Mouse (Mus musculus) kidney, adult 8-10 months (tissue): Measurements from ENCODE around the gene Zscan20.

ENCODE experiments used
- DNase-seq, 2 experiments: peaks; one replicate each; pipeline ENCODE4 v3.0.0; 2022

The Zscan20 gene

DNA sequence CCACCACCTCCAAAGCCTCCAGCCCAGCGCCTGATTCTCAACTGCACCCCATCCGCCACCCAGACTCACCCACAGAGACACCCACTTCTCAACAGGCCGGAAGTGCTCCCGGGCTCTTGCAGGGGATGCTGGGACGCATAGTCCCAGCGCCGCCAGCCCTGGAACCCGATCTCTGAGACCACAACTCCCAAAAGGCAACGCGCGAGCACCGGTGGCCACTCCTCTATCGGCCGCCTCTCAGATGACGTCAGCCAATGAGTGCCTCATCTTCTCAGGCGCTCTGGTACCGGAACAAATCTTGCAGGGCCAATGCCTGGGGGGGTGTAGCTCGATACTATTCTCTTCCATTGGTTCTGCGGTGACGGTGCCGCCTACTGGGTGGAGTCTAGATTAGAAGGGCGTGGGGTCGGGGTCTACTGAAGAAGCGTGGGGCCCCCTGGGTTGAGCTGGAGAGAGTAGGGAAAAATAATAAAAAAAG lies at the start of gene Zscan20:
Zscan20 (minus strand) TSS at position 174 of the 478 bp plus-strand sequence.
- DNase-seq = peak; percentile 98 to 99

- no peak for DNase-seq
These were observed 45.5 kb upstream of the Zscan20 start for GRCm38 (mm10) chr4:128655446-128655845.

GRCm38 (mm10) chr4:128654505-128655381 lies 44.8 kb upstream of the Zscan20 start, which contains the start of gene Phc2:
Gene Phc2 (plus strand): TSS chr4:128654702.
- peak; percentile 98 for DNase-seq

- DNase-seq = no peak
These were observed 42.8 kb upstream of the Zscan20 start for GRCm38 (mm10) chr4:128652584-128653298.

DNA sequence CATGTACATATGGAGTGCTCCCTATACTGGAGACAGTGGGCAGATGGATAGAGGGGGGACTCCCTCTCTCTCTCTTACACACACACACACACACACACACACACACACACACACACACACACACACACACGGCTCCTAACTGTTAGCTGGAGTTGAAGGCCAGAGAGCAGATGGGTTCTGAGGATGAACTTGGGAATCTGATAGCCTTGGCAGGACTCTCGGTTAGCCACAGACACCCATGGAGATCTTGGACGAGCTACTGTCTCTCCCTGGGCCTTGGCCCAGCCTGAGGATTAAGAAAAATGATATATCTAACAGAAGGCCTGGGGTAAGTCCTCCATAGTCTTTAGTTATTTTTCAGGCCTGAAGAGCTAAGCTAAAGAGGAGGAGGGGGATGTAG lies 41.6 kb upstream of the Zscan20 start:
- no peak for DNase-seq

DNA sequence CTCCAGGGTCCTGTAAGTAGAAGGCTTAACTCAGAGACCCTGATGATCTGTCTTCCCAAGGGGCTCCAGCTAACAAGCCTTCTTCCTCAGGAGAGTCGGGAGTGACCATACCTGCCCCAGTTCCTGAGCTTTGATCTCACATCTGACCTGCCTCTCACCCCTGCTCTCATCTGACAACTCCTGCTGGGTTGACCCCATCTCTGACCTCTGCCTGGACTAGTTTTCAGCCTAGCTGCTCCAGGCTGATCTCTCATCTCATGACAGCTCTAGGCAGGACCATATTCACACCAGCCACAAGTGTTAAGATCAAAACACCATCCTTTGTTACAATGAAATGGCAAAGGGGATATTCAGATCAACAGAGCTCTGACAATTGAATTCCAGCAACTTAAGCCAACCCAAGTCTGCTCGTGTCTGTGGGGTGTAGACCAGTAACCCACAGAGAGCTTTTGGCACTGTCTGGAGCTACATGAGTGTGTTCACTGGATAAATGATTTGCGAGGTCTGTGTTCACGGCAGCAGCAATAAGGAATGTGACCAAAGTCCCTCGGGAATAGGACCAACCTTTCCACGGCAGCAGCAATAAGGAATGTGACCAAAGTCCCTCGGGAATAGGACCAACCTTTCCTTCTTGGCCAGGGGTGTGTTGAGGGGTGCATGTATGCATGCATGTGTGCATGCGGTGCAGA lies 38.8 kb upstream of the Zscan20 start:
- peak; percentile 73 to 85 for DNase-seq

DNA sequence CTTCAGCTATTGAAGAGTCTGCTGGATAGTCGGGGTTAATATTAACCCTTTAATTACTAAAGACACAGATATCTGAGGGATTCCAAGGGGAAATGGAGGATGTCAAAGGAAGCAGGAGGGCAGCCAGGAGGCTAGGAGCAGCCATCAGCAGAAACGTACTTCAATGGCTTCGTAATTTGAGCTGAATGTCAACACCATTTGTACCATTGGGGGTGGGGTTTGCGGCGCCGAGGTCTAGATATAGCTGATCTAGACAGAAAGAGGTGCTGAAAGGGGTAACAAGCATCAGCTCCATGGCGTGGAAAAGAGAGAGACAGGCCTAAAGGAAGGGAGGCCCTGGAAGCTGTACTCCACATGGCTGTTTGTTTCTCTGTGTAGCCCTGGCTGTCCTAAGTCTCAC lies 36.9 kb upstream of the Zscan20 start:
- peak in 1 of 2 experiments; percentile 15 for DNase-seq

DNA sequence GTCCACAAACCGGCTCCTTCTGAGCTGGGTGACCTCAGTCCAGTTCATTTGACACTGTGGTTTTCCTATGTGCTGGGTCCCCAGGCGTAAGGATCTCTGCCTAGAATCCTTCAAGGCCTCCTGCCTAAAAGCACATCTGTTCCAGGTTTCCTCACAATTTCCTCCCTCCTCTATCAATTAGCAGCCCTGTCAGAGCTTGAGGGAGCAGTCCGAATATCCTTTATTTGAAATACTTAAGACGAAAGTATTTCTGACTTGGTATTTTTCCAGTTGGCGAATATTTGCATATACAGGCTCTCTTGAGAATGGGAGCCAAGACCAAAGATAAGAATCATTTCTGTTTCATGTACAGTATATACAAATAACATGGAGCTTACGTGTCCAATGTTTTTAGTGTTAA lies 36.0 kb upstream of the Zscan20 start:
- no peak for DNase-seq

DNA sequence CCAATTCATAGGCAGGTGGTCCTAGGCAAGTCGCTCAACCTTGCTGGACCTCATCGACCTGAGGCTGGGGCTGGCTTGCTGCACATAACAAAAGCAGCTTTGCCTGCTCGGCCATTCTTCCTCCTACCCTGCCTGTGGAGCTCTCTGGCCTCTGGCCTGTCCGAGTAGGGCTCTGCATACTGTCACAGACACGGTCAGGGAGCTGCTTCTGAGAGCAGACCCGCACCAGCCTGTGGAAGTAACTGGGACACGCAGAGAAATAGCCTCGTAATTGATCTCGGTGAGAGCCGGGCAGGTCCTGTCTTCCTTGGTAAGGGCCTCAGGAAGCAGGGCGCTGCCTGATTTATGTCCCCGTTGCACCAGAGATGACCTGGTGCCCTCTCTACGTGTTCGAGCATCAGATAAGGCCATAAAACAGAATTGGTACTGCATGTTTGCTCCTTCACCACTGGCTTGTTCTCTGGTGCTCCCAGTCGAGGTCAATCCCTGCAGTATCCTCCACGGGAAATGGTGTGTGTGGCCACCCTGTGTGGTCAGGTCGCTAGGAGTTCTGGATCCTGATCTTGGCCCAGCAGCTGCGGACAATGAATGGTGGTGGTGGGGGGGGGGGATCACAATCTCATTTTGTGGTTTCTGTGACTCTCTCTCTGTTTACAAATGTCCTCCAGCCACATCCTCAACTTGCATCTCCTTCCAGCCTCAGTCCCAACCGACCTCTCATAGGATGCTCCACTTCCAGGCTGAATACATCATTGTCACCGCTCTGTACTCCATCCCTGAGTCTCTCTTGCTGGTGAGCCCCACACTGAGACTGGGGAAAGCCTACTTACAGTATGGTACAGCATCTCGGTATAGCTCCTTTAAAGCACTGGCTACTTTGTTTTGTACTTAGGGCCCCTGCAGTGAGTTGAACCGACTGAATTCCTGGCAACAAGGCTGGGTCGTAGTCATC lies 32.1 kb upstream of the Zscan20 start:
- no peak for DNase-seq

- DNase-seq = no peak
These were observed 28.5 kb upstream of the Zscan20 start for GRCm38 (mm10) chr4:128638265-128638923.

DNA sequence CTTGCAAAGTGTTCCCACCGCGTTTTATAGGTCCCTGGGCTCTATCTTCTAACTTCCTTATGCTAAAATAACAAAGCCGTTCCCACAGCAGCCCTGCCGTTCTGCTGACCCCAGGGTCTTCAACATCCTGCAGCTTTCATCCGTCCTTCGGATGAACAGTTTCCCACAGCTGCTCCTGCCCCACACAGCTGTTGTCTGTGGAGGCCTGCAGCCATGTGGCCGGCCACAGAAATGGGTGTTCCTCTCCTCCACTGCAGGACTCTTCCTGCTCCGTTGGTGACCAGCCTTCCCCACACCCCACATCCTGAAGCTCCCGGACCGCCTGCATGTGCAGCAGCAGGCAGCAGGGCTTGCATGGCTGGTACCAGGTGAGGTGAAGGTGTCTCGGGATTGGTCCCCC lies 27.4 kb upstream of the Zscan20 start:
- DNase-seq = no peak

DNA sequence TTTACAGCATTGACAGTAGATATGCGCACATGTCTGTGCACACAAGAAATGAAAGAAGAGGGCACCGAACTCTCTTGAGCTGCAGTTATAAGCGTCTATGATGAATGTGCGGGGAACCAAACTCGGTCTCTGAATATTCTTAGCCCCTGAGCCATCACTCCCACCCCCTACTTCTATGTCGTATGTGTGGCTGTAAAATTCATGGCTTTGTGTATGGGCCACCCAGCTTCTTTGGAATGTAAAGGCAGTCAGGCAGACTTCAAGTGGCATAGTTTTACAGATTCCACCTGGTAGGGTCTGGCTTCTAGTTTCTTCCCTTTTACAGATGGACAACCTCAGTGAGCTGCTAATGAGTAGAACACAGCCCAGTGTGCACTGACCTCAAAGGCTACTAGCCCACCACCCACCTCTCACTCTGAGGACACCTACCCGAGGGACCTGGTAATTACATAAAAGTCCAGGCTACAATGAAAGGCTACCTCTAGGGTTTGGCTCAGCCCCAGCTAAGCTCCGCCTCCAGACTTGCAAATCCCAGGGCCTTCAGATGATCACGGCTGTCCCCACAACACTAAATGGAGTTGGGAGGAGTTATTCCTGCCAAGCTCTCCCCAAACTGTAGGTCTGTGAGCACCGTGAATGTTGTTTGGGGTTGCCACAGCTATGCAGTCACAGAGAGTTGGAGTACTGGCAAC lies 26.1 kb upstream of the Zscan20 start:
- peak; percentile 80 to 81 for DNase-seq

- DNase-seq = peak; percentile 81 to 92
These were observed 25.6 kb upstream of the Zscan20 start for GRCm38 (mm10) chr4:128635451-128635850.

- DNase-seq = no peak
These were observed 11.2 kb upstream of the Zscan20 start for GRCm38 (mm10) chr4:128621109-128621508.

GRCm38 (mm10) chr4:128620572-128620971 lies 10.7 kb upstream of the Zscan20 start:
- no peak for DNase-seq

DNA sequence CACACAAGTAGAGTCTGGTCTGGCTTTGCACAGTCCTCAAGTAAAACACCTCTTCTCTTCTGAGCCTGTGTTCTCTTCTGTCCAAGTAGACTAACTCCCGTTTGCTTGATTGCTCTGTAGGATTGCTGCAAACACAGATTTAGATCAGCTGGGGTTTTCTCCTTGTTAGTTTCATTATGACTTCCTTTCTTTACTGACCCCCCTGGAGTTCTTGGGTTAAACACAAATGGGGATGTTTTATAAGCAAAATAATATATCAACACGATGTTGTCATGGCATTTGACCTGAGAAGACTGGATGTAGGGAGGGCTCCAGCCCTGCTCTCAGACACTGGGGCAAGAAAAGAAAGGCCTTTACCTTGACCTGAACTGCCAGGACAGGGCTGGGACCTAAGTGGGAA lies 9.1 kb upstream of the Zscan20 start:
- DNase-seq = no peak

- DNase-seq = peak; percentile 73 to 74
These were observed 8.5 kb upstream of the Zscan20 start, which contains the start of gene Tlr12 for GRCm38 (mm10) chr4:128618246-128618911. Gene Tlr12 (minus strand): TSS chr4:128618619.

GRCm38 (mm10) chr4:128617363-128618120 lies 7.6 kb upstream of the Zscan20 start:
- peak in 1 of 2 experiments; percentile 47 for DNase-seq

- no peak for DNase-seq
These were observed 5.9 kb upstream of the Zscan20 start for GRCm38 (mm10) chr4:128615761-128616160.
